Mouse (Mus musculus) spleen, postnatal 36 days (tissue): ENCODE measurements around the gene Dus1l.
"Not testable (repeated sequence)": the region's sequence is repeated elsewhere in the genome, so short reads cannot be mapped to it uniquely, and the experiment has no call there.

Experiments
- DNase-seq, 2 experiments: peaks; one replicate each; pipeline ENCODE4 v3.0.0; 2022; ENCODE audit warnings: low spot score in 2 of 2, mixed read lengths in 1 of 2

Dus1l gene

DNA sequence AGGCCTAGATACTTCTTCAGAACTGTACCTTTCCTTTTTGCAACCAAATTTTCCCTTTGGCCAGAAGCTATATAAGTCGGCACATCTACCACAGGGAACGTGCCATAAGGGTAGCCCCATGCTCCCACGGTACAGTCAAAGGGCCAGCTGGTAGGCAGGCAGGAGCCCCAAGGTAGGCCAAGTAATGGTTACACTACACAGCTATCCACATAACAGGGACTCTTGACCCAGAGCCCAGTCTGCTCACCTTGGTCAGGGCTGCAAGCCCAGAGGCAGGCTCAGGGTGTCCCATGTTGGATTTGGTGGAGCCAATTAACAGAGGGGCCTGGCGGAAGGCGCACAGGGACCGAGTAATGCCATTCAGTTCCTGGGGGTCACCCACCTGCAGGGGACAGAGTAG, 23.4 kb upstream of the Dus1l start:
- no peak for DNase-seq

GRCm38 (mm10) chr11:120818251-120818650, 22.0 kb upstream of the Dus1l start:
- DNase-seq = no peak

DNA sequence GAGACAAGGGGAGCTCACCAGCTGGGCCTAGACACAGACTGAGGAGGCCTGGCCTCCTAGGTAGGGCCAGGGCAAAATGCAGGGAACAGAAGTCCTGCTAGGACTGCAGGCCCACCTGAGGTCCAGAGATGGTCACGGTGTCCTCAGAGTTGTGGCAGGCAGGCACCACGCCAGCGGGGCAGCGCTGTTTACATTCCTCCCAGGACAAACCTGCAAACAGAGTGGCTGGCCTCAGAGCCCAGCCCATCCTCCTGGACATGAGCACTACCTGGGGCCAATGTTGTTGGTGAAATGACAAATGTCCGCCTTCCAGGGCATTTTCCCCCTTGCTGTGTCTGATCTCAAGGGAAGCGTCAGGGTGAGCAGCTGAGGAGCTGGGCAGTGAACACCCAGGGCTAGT, 21.2 kb upstream of the Dus1l start:
- no peak for DNase-seq

- DNase-seq = no peak
These were observed 15.9 kb upstream of the Dus1l start for GRCm38 (mm10) chr11:120812068-120812467.

DNA sequence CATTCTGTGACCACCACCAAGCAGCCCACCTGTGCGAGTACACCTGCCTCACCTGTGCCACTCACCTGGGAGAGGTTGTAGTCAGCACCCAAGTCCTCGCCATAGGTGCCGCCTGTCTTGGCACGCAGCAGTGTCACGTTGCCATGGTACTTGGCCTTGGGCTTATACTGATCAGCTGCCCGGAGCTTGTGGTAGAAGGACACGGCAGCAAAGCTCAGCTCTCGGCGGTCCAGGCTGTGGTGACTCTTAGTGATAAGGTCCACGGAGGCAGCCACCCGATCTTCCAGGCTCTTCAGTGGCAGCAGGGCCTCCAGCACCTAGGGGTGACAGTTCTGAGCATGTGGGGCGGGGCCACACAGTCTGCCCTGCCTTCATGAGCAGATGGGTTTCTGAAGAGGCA, 11.8 kb upstream of the Dus1l start:
- no peak for DNase-seq

- DNase-seq = no peak
These were observed 9.4 kb upstream of the Dus1l start for GRCm38 (mm10) chr11:120805375-120806298.

- DNase-seq = no peak
These were observed 8.6 kb upstream of the Dus1l start for GRCm38 (mm10) chr11:120804769-120805168.

DNA sequence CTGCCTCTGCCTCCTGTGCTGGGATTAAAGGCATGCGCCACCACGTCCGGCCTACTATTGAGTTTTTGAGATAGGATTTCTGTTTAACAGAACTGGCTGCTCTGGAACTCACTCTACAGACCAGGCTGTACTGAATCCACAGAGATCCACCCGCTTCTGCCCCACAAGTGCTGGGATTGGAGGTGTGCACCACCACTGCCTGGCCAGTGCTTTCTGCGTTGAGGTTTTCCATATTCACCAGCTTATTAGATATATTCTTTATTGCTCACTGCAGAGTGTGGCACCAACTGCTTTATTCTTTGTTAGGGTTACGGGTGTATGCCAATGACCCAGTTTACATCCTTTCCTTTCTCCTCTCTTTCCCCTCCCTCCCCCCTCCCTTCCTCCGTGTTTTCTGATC, 8.1 kb upstream of the Dus1l start:
- no peak for DNase-seq

- DNase-seq = peak; percentile 70 to 71
These were observed 4.1 kb upstream of the Dus1l start for GRCm38 (mm10) chr11:120800061-120800904.

GRCm38 (mm10) chr11:120799316-120799890, 3.2 kb upstream of the Dus1l start:
- DNase-seq = no peak

- DNase-seq = no peak
These were observed 2.0 kb upstream of the Dus1l start for GRCm38 (mm10) chr11:120798244-120798643.

DNA sequence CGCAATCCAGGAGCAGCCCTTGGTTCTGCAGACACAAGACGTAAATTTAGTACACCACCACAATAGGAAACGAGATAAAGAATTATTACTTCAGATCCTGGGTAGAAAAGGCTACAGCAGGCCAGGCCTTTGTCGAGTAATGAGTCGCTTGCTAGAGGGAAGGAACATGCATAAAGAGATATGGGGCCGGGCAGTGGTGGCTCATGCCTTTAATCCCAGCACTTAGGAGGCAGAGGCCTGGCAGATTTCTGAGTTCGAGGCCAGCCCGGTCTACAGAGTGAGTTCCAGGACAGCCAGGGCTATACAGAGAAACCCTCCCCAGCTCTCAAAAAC, 377 bp upstream of the Dus1l start:
- no peak for DNase-seq

DNA sequence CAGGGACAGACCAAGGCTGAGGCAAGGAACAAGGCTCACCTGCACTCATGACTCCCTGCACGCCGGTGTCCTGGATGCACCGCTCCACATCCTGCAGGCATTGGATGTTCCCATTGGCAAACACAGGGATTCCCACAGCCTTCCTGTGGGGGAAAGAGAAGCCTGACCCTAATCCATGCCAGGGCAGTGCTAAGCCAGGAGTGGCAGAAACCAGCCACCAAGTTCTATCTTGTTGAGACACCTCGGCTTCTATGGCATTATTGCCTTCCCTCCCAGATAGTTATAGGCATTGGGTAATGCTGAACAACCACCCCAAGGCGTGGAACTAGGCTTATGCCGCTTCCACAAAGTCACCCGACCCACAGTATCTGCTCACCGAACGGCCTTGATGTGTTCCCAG, 3.6 kb downstream of the Dus1l start:
- no peak for DNase-seq

GRCm38 (mm10) chr11:120789810-120790209, 6.4 kb downstream of the Dus1l start:
- DNase-seq = no peak

- no peak for DNase-seq
These were observed 6.8 kb downstream of the Dus1l start for GRCm38 (mm10) chr11:120789355-120789754.

GRCm38 (mm10) chr11:120788460-120788859, 7.7 kb downstream of the Dus1l start:
- not testable (repeated sequence) for DNase-seq

GRCm38 (mm10) chr11:120785145-120785544, 11.1 kb downstream of the Dus1l start:
- DNase-seq = no peak

- DNase-seq = peak; percentile 82 to 83
These were observed 12.0 kb downstream of the Dus1l start, which contains the start of the genes Rfng and Gps1 for GRCm38 (mm10) chr11:120784064-120784791. Rfng (minus strand) TSS chr11:120784207. Gps1 (plus strand) TSS chr11:120784272.

DNA sequence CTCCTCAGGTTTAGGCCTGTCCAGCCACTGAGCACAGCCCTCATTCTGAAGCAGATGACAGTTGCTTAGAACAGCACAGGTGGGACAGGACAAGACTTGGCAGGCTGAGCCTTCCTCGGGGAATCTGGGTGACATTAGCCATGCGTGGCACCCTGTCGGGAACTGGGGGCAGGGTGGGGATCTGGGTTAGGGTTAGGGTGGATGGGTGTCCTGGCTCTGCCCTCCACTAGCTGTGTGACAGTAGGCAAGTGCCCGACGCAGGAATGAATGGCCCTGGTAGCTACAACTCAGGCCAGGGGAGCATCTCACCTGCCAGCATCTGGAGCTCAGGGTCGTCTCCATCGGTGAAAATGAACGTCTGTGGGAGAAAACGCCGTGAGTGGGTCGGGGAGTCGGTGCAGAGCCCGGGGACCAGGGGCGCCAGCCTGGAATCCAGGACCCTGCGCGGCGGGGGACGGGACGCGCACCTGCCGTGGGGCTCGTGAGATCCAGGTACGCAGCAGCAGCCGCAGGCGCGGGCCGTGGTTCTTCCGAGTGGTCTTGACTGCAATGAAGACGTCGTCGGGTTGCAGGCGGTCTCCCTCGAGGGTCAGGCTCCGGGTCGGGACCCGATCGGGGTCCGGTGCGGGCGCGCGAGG, 12.7 kb downstream of the Dus1l start:
- DNase-seq = no peak

DNA sequence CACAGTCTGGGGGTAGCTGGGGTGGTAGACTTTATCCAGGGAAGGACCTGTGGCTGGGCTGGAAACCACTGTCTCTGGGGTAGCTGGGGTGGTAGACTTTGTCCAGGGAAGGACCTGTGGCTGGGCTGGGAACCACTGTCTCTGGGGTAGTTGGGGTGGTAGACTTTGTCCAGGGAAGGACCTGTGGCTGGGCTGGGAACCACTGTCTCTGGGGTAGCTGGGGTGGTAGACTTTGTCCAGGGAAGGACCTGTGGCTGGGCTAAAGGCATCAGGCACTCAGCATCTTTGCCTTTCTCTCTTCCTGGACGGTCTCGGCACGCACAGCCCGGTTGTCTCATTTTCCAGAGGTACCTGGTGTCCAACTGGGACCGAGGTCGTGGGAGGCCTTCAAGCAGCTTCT, 14.8 kb downstream of the Dus1l start:
- DNase-seq = not testable (repeated sequence)

DNA sequence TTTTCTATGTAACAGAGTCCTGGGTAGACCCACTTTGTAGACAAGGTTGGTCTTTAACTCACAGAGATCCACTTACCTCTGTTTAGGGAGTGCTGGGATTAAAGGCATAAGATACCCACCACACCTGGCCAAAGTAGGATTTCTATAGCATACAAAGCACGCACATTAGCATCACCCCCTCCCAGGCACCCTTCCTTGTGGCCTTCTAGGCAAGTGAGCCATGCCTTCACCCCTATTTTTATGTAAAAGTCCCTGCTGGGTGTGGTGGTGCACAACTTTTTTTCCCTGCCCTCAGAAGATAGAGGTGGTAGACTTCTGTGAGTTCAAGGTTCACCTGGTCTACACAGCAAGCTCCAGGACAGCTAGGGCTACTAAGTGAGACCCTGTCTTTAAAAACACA, 16.3 kb downstream of the Dus1l start:
- DNase-seq = no peak
